Mouse (Mus musculus): Measurements from ENCODE around the gene Hnf4a. TPM values are rescaled to one million over a fixed set of nuclear protein-coding genes. Genes with fewer than 3 reads are reported as not detected.
"Not testable (repeated sequence)": the region's sequence is repeated elsewhere in the genome, so short reads cannot be mapped to it uniquely, and the experiment has no call there.

Gene Hnf4a
- total RNA-seq, 2 experiments from 2014 or later = not detected

- no peak for DNase-seq (ENCODE audit: low spot score in 2 of 2)
Observed at GRCm38 (mm10) chr2:163617232-163617863, 110.7 kb downstream of the Hnf4a start.

GRCm38 (mm10) chr2:163617874-163618273 is 111.3 kb downstream of the Hnf4a start:
- no peak for DNase-seq (ENCODE audit: low spot score in 2 of 2)

- no peak for DNase-seq (ENCODE audit: low spot score in 2 of 2)
Observed at GRCm38 (mm10) chr2:163620451-163620850, 113.8 kb downstream of the Hnf4a start.

- not testable (repeated sequence) for DNase-seq (ENCODE audit: low spot score in 2 of 2)
Observed at GRCm38 (mm10) chr2:163621401-163621800, 114.8 kb downstream of the Hnf4a start.

Other genes with a start within 250 kb of the Hnf4a start
- 1 to 10 TPM in 1 of 2 experiments, under 1 TPM in 1; 0.78 to 1.0 TPM for gene Jph2, start 108.8 kb upstream of the Hnf4a start, total RNA-seq (2021)
- 10 to 100 TPM; 16.7 to 18.8 TPM for gene Oser1, start 82.1 kb upstream of the Hnf4a start, total RNA-seq (2021)
- gene Gdap1l1, start 68.3 kb upstream of the Hnf4a start, total RNA-seq (2021) = 100 to 1,000 TPM in 1 of 2 experiments, 10 to 100 TPM in 1; 89.7 to 103 TPM
- 10 to 100 TPM; 17.9 to 18.8 TPM for gene Fitm2, start 34.2 kb upstream of the Hnf4a start, total RNA-seq (2021)
- under 1 TPM; 0.51 to 0.55 TPM for gene R3hdml, start 14.5 kb upstream of the Hnf4a start, total RNA-seq (2021)
- 10 to 100 TPM; 51.4 to 51.8 TPM for gene Ttpal, start 95.5 kb downstream of the Hnf4a start, total RNA-seq (2021)
- 100 to 1,000 TPM; 168 to 196 TPM for gene Serinc3, start 138.3 kb downstream of the Hnf4a start, total RNA-seq (2021)
- gene Pkig, start 151.6 kb downstream of the Hnf4a start, total RNA-seq (2021) = 10 to 100 TPM; 75.4 to 87.8 TPM
- 1 to 10 TPM; 3.0 to 3.3 TPM for gene Ada, start 243.4 kb downstream of the Hnf4a start, total RNA-seq (2021)

All from layer of hippocampus, postnatal 10 days (tissue).